Comparison of ENCODE assay signal across 8 mouse cellular contexts in genomic region chr1:185454575-185454954, GRCm38 (mm10). TPM values are rescaled to one million over a fixed set of nuclear protein-coding genes. Genes with fewer than 3 reads are reported as not detected.
DNase-seq lines count a peak whose midpoint lies in the region; ATAC-seq lines count a peak whose summit lies in the region.

TSS of gene Slc30a10 (plus strand) at chr1:185454848.

- H3K4me2 ChIP-seq in heart, embryonic 11.5 days: peak within 1 kb of the TSS; percentile 99
- peak within 1 kb of the TSS; percentile 88 for H3K4me2 ChIP-seq in midbrain, embryonic 15.5 days

- peaks cover 38% of the 10 kb centered on the region for H3K27me3 ChIP-seq in heart, embryonic 11.5 days (ENCODE audit: control insufficient read depth, insufficient read depth, low read length)
- H3K27me3 ChIP-seq in midbrain, embryonic 15.5 days (replicated peaks): peaks cover 12% of the 10 kb centered on the region; the same call in 1 of the 2 replicates

- peak within 1 kb of the TSS; percentile 83 for H3K27ac ChIP-seq in heart, embryonic 11.5 days (ENCODE audit: low read depth, low read length)
- peak within 1 kb of the TSS; percentile 59 for H3K27ac ChIP-seq in midbrain, embryonic 15.5 days

- intact Hi-C loops in heart, postnatal 10 days (cut with DNase I): no loop called here
- intact Hi-C loops in left cerebral cortex, postnatal 25 days (cut with DNase I): no loop called here

- ATAC-seq in heart, embryonic 11.5 days (replicated peaks; ENCODE audit: insufficient number of reproducible peaks, low FRiP score, low TSS enrichment): peak; percentile 95
- peak; percentile 85 for ATAC-seq in midbrain, embryonic 15.5 days (replicated peaks)
- no peak for ATAC-seq in CD4-positive, CD25-positive, alpha-beta regulatory T cell, adult 4 months

- DNase-seq in heart, adult 8-10 months (ENCODE audit: low spot score): no peak
- peak; percentile 18 for DNase-seq in WW6 (ENCODE audit: low read depth, low spot score)
- DNase-seq in embryo, embryonic 11.5 days (ENCODE audit: low read depth, low spot score): peak; percentile 43
- DNase-seq in heart, postnatal 10 days: peak; percentile 8 to 10
- peak; percentile 48 to 51 for DNase-seq in left cerebral cortex, postnatal 25 days (ENCODE audit: low spot score in 2 of 2)

- H3K9me3 ChIP-seq in heart, embryonic 11.5 days (replicated peaks; ENCODE audit: control insufficient read depth, low read length): no peaks in the 10 kb centered on the region
- H3K9me3 ChIP-seq in midbrain, embryonic 15.5 days: no peaks in the 10 kb centered on the region

- peak within 1 kb of the TSS; percentile 75 for H3K9ac ChIP-seq in heart, embryonic 11.5 days (ENCODE audit: low read depth, low read length)
- peak within 1 kb of the TSS; percentile 66 for H3K9ac ChIP-seq in midbrain, embryonic 15.5 days

- H3K36me3 ChIP-seq in heart, embryonic 11.5 days (ENCODE audit: control insufficient read depth, insufficient read depth, low read length): no peaks in the 10 kb centered on the region
- H3K36me3 ChIP-seq in midbrain, embryonic 15.5 days (replicated peaks): no peaks in the 10 kb centered on the region

- peak within 1 kb of the TSS; percentile 71 for H3K4me3 ChIP-seq in heart, embryonic 11.5 days (ENCODE audit: low read depth, low read length)
- peak within 1 kb of the TSS; percentile 54 for H3K4me3 ChIP-seq in midbrain, embryonic 15.5 days

- peaks cover 8% of the 10 kb centered on the region; the same call in 1 of the 2 replicates for H3K4me1 ChIP-seq in heart, embryonic 11.5 days (ENCODE audit: control insufficient read depth, insufficient read depth, low read length)
- peaks cover 9% of the 10 kb centered on the region; the same call in 1 of the 2 replicates for H3K4me1 ChIP-seq in midbrain, embryonic 15.5 days

- WGBS in heart, embryonic 11.5 days (ENCODE audit: insufficient replicate concordance): 1% methylated on average over 18 of the region's 18 CpGs
- WGBS in midbrain, embryonic 15.5 days: 2% methylated on average over 18 of the region's 18 CpGs

RNA-seq across cellular contexts. Expression of gene Slc30a10, which starts in this region (rescaled TPM):
- 3.9 and 5.0 TPM in 2 replicates for polyA plus RNA-seq in heart, embryonic 11.5 days (2014; fragmentation: Nextera tagmentation; extraction: Ambion mirVana)
- total RNA-seq in heart, adult 8-10 months (2022): not detected
- total RNA-seq in heart, postnatal 10 days (2021): not detected
- 10 to 100 TPM; 10.4 to 10.5 TPM for total RNA-seq in left cerebral cortex, postnatal 25 days (2021)
- 5.9 and 6.9 TPM in 2 replicates for polyA plus RNA-seq in midbrain, embryonic 15.5 days (2015; fragmentation: Nextera tagmentation; extraction: Ambion mirVana)
- polyA plus RNA-seq in CD4-positive, CD25-positive, alpha-beta regulatory T cell, adult 4 months (2017; shearing (Covaris generic)): not detected

Comparison
In these comparisons a context has a peak if more than half of its experiments do, and no peak if none do; other contexts are left out.
1. RNA of gene Slc30a10 (total RNA-seq): 10.4 to 10.5 TPM in left cerebral cortex, postnatal 25 days; not detected in heart, postnatal 10 days and not detected in heart, adult 8-10 months; every median in the first group is over 10 times any median in the second.
2. Peak in DNase-seq in heart, postnatal 10 days; RNA of the gene not detected or under 1 TPM.